Mouse (Mus musculus): ENCODE results near the gene Cfap97d1.

Gene Cfap97d1

GRCm38 (mm10) chr11:102033055-102033591 lies 49.0 kb downstream of the Cfap97d1 start:
- DNase-seq (ENCODE audit: low read depth in 2 of 2, low spot score in 2 of 2): no peak

GRCm38 (mm10) chr11:102034887-102035286 lies 50.8 kb downstream of the Cfap97d1 start:
- no peak for DNase-seq (ENCODE audit: low read depth in 2 of 2, low spot score in 2 of 2)

GRCm38 (mm10) chr11:102035456-102035960 lies 51.4 kb downstream of the Cfap97d1 start:
- no peak for DNase-seq (ENCODE audit: low read depth in 2 of 2, low spot score in 2 of 2)

- DNase-seq (ENCODE audit: low read depth in 2 of 2, low spot score in 2 of 2): no peak
Measured at GRCm38 (mm10) chr11:102036336-102036735, 52.3 kb downstream of the Cfap97d1 start.

- no peak for DNase-seq (ENCODE audit: low read depth in 2 of 2, low spot score in 2 of 2)
Measured at GRCm38 (mm10) chr11:102037789-102038188, 53.7 kb downstream of the Cfap97d1 start.

GRCm38 (mm10) chr11:102039487-102040137 lies 55.5 kb downstream of the Cfap97d1 start:
- DNase-seq (ENCODE audit: low read depth in 2 of 2, low spot score in 2 of 2): no peak

GRCm38 (mm10) chr11:102040138-102040524 lies 56.1 kb downstream of the Cfap97d1 start:
- peak; percentile 18 to 40 for DNase-seq (ENCODE audit: low read depth in 2 of 2, low spot score in 2 of 2)

GRCm38 (mm10) chr11:102040646-102041045 lies 56.6 kb downstream of the Cfap97d1 start:
- DNase-seq (ENCODE audit: low read depth in 2 of 2, low spot score in 2 of 2): no peak

GRCm38 (mm10) chr11:102041350-102041949 lies 57.4 kb downstream of the Cfap97d1 start, which contains the start of gene Cd300lg:
Gene Cd300lg (plus strand): TSS chr11:102041509.
- no peak for DNase-seq (ENCODE audit: low read depth in 2 of 2, low spot score in 2 of 2)
